ENCODE assay signal across 11 mouse cellular contexts in genomic region chr3:98211301-98212081, GRCm38 (mm10). TPM values are rescaled to one million over a fixed set of nuclear protein-coding genes. Genes with fewer than 3 reads are reported as not detected.
A peak's percentile ranks its signal among the peaks of the same experiment; 100 is the strongest.
DNase-seq lines count a peak whose midpoint lies in the region; ATAC-seq lines count a peak whose summit lies in the region.
"Had no signal": no experiment of that assay in that cellular context is flagged by ENCODE, and none has a peak within 500 bp of the region (broad histone marks: within the 10 kb centered on the region; RNA-seq: fewer than 3 reads in every experiment).

No protein-coding gene starts in this region.

- H3K27ac ChIP-seq in midbrain, embryonic 11.5 days (ENCODE audit: low read depth, low read length) = no peak overlapping the region
- H3K27ac ChIP-seq in midbrain, embryonic 10.5 days (replicated peaks) = no peak overlapping the region

- H3K36me3 ChIP-seq in midbrain, embryonic 11.5 days (ENCODE audit: control insufficient read depth, insufficient read depth, low read length) = no peaks in the 10 kb centered on the region
- H3K36me3 ChIP-seq in midbrain, embryonic 10.5 days = no peaks in the 10 kb centered on the region
- H3K36me3 ChIP-seq: heart, embryonic 12.5 days had no signal

- DNase-seq in midbrain, embryonic 11.5 days (ENCODE audit: low spot score, missing footprints) = peak; percentile 59
- no peak for DNase-seq in midbrain, embryonic 10.5 days (ENCODE audit: low spot score)
- DNase-seq in layer of hippocampus, adult 8-10 months (ENCODE audit: low spot score in 2 of 2) = peak; percentile 84
- no peak for DNase-seq in lung, adult 18-20 months
- DNase-seq in spleen, postnatal 4 days (ENCODE audit: low spot score in 2 of 2) = no peak
- DNase-seq in kidney, postnatal 36 days = no peak
- DNase-seq: kidney, adult 2 months had no signal

- H3K9ac ChIP-seq in midbrain, embryonic 11.5 days (ENCODE audit: low read length) = no peak overlapping the region
- H3K9ac ChIP-seq: heart, embryonic 12.5 days had no signal

- H3K4me2 ChIP-seq in midbrain, embryonic 11.5 days = no peak overlapping the region
- H3K4me2 ChIP-seq: heart, embryonic 12.5 days; liver, embryonic 11.5 days had no signal

- no peaks in the 10 kb centered on the region for H3K27me3 ChIP-seq in midbrain, embryonic 11.5 days (ENCODE audit: control insufficient read depth, insufficient read depth, low read length)
- no peaks in the 10 kb centered on the region for H3K27me3 ChIP-seq in midbrain, embryonic 10.5 days (ENCODE audit: low read depth, poor library complexity, severe bottlenecking)
- H3K27me3 ChIP-seq: heart, embryonic 12.5 days had no signal

- WGBS in midbrain, embryonic 11.5 days = 82% methylated on average over 7 of the region's 7 CpGs
- WGBS in midbrain, embryonic 10.5 days = 91% methylated on average over 7 of the region's 7 CpGs

- no peaks in the 10 kb centered on the region for H3K4me1 ChIP-seq in midbrain, embryonic 11.5 days (ENCODE audit: control insufficient read depth, insufficient read depth, low read length)
- no peaks in the 10 kb centered on the region for H3K4me1 ChIP-seq in midbrain, embryonic 10.5 days
- H3K4me1 ChIP-seq: heart, embryonic 12.5 days had no signal

- H3K9me3 ChIP-seq in midbrain, embryonic 11.5 days (ENCODE audit: control insufficient read depth, low read length) = no peaks in the 10 kb centered on the region
- no peaks in the 10 kb centered on the region for H3K9me3 ChIP-seq in midbrain, embryonic 10.5 days (replicated peaks)
- H3K9me3 ChIP-seq: heart, embryonic 12.5 days had no signal

- no peak overlapping the region for H3K4me3 ChIP-seq in midbrain, embryonic 11.5 days (ENCODE audit: low read depth, low read length)
- no peak overlapping the region for H3K4me3 ChIP-seq in midbrain, embryonic 10.5 days
- H3K4me3 ChIP-seq: heart, embryonic 12.5 days had no signal

- no peak for ATAC-seq in midbrain, embryonic 11.5 days (ENCODE audit: low FRiP score)
- ATAC-seq in megakaryocyte-erythroid progenitor cell, adult 5-6 weeks (replicated peaks; ENCODE audit: low FRiP score, low TSS enrichment, poor library complexity, severe bottlenecking) = peak; percentile 58
- ATAC-seq in megakaryocyte, adult 5-6 weeks (ENCODE audit: poor library complexity, severe bottlenecking) = no peak

RNA-seq across cellular contexts. Expression of gene Reg4, which starts 10.5 kb away (rescaled TPM):
- polyA plus RNA-seq in midbrain, embryonic 11.5 days (2014; fragmentation: Nextera tagmentation; extraction: Ambion mirVana) = not detected in 2 replicates
- not detected in 2 replicates for polyA plus RNA-seq in midbrain, embryonic 10.5 days (2016; fragmentation: Nextera tagmentation; extraction: Ambion mirVana)
- not detected for total RNA-seq in layer of hippocampus, adult 8-10 months (2022)
- total RNA-seq in megakaryocyte-erythroid progenitor cell, adult 5-6 weeks (2014; fragmentation: Nextera tagmentation) = 0.90 TPM in 1 of 2 replicates, not detected in the other
- not detected in 2 replicates for total RNA-seq in megakaryocyte-erythroid progenitor cell, adult 5-6 weeks (2017)
- not detected in 2 replicates for total RNA-seq in megakaryocyte, adult 5-6 weeks (2015)
- not detected in 2 replicates for total RNA-seq in megakaryocyte, adult 5-6 weeks (2017)
- polyA plus RNA-seq: heart, embryonic 12.5 days; kidney, adult 2 months had no signal

RNA-seq across cellular contexts. Expression of gene Adam30, which starts 51.1 kb away (rescaled TPM):
- polyA plus RNA-seq in midbrain, embryonic 11.5 days (2014; fragmentation: Nextera tagmentation; extraction: Ambion mirVana) = not detected in 2 replicates
- not detected in 2 replicates for polyA plus RNA-seq in midbrain, embryonic 10.5 days (2016; fragmentation: Nextera tagmentation; extraction: Ambion mirVana)
- total RNA-seq in layer of hippocampus, adult 8-10 months (2022) = under 1 TPM in 1 of 4 experiments, not detected in 3; 0.36 TPM
- total RNA-seq in megakaryocyte-erythroid progenitor cell, adult 5-6 weeks (2014; fragmentation: Nextera tagmentation) = not detected in 2 replicates
- 0.09 and 0.50 TPM in 2 replicates for total RNA-seq in megakaryocyte-erythroid progenitor cell, adult 5-6 weeks (2017)
- 0.18 TPM in 1 of 2 replicates, not detected in the other for total RNA-seq in megakaryocyte, adult 5-6 weeks (2015)
- total RNA-seq in megakaryocyte, adult 5-6 weeks (2017) = 0.04 TPM in 1 of 2 replicates, not detected in the other
- polyA plus RNA-seq: heart, embryonic 12.5 days; kidney, adult 2 months; liver, embryonic 11.5 days had no signal

Comparison
In these comparisons a context has a peak if more than half of its experiments do, and no peak if none do; other contexts are left out.
1. DNase-seq: peak in midbrain, embryonic 11.5 days (single experiment) and layer of hippocampus, adult 8-10 months (2 of 2); none in midbrain, embryonic 10.5 days (single experiment), lung, adult 18-20 months (0 of 2), spleen, postnatal 4 days (0 of 2) and kidney, postnatal 36 days (0 of 2).